Mouse (Mus musculus) spleen, adult 2 months (tissue): ENCODE results near the gene Slc22a7. TPM values are rescaled to one million over a fixed set of nuclear protein-coding genes. Genes with fewer than 3 reads are reported as not detected.

Experiments
- DNase-seq, 2 experiments: peaks; one replicate each; pipeline versions ENCODE4 v3.0.0 to v3.0.0-alpha.2; 2012 to 2021; ENCODE audit warnings: low spot score in 2 of 2, low read depth in 1 of 2
- H3K27ac ChIP-seq: fragments of 200-500 bp; 2 replicates; pipeline ENCODE4 v1.5.1; 2012; ENCODE audit warnings: low read length, inconsistent platforms; ENCODE audit not compliant: insufficient read depth
- H3K27me3 ChIP-seq: fragments of 200-500 bp; 2 replicates; pipeline ENCODE4 v1.6.1; 2012; ENCODE audit warnings: mild to moderate bottlenecking, moderate library complexity, low read length, inconsistent platforms; ENCODE audit not compliant: control insufficient read depth, insufficient read depth
- H3K36me3 ChIP-seq: fragments of 200-500 bp; 2 replicates; pipeline ENCODE4 v1.6.1; 2012; ENCODE audit warnings: mild to moderate bottlenecking, low read length, inconsistent platforms; ENCODE audit not compliant: control insufficient read depth, insufficient read depth
- H3K4me1 ChIP-seq: fragments of 200-500 bp; 2 replicates; pipeline ENCODE4 v1.6.1; 2011; ENCODE audit warnings: inconsistent platforms; ENCODE audit not compliant: control insufficient read depth, insufficient read depth, insufficient read length
- H3K4me3 ChIP-seq: fragments of 200-500 bp; 2 replicates; pipeline ENCODE4 v1.5.1; 2011; ENCODE audit warnings: mild to moderate bottlenecking, inconsistent platforms; ENCODE audit not compliant: insufficient read depth, insufficient read length; ENCODE audit errors: extremely low read depth
- CTCF ChIP-seq: fragments of 200-500 bp; IDR thresholded peaks from 2 replicates; pipeline ENCODE4 v1.5.1; 2011; ENCODE audit warnings: mild to moderate bottlenecking, inconsistent platforms; ENCODE audit not compliant: insufficient read depth, insufficient read length, insufficient replicate concordance; ENCODE audit errors: extremely low read depth
- POLR2A ChIP-seq: fragments of 200-500 bp; IDR thresholded peaks from 2 replicates; pipeline ENCODE4 v1.6.1; 2011; ENCODE audit warnings: low read depth, low read length, inconsistent platforms
- WGBS: fragments of 180-500 bp; shearing (Covaris S2); methylation state at CpG from one replicate; pipeline ENCODE4 v1.1.7; 2018; 5-methylcytosine and 5-hydroxymethylcytosine counted together
- polyA plus RNA-seq: library from polyadenylated mRNA; depleted of rRNA; stranded (reverse); fragments of >200 nt; gene quantifications from 2 replicates; pipeline ENCODE4 v1.2.3, GENCODE M21; 2012; rRNA removed

Slc22a7 gene
- 0.07 TPM in 1 of 2 replicates, not detected in the other for polyA plus RNA-seq

DNA sequence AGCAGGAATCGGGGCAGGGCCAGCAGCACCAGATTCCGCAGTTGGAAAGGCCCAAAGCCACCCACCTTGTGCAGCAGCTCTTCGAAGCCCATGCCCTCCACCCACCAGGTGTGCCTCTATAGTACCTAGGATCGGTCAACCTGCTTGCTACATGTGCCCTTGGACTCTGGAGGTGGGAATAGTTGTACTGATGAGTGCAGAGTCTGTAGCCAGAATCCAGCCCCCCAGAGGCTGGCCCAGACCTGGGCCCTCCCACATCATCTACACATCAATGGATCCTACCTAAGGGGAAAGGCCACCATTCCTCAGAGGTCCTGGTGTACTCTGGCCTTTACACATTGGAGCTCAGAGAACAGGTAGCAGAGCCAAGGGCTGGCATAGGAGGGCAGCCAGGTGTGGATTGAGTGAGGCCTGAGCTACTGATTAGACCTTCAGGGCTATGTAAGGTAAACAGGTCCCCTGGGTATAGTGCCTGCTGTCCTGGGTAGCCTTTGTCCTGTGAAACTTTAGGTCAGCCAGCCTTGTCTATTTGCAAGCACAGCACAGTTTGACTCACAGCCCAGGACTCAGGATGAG lies at the start of gene Slc22a7:
Slc22a7 (minus strand) TSS at position 160 of the 576 bp plus-strand sequence.
- Histone ChIP-seq H3K27ac (no peak within 1 kb of the TSS), H3K27me3 (peaks cover 4% of the 10 kb centered on the region), H3K36me3 (no peaks in the 10 kb centered on the region), H3K4me1 (no peaks in the 10 kb centered on the region), H3K4me3 (no peak within 1 kb of the TSS)
- 96% methylated on average over 4 of the region's 4 CpGs for WGBS
- no peak for TF ChIP-seq POLR2A
- no peak for TF ChIP-seq CTCF
- no peak for DNase-seq

GRCm38 (mm10) chr17:46487431-46487830 lies 49.2 kb upstream of the Slc22a7 start, which contains the start of gene Ttbk1:
Ttbk1 (minus strand) TSS chr17:46487675.
- WGBS = 2% methylated on average over 39 of the region's 49 CpGs
- TF ChIP-seq CTCF (no peak), POLR2A (no peak)
- Histone ChIP-seq H3K4me1 (peaks cover 5% of the 10 kb centered on the region), H3K27me3 (peaks cover 11% of the 10 kb centered on the region), H3K27ac (no peak within 1 kb of the TSS), H3K36me3 (no peaks in the 10 kb centered on the region), H3K4me3 (no peak within 1 kb of the TSS)
- DNase-seq = no peak

- Histone ChIP-seq H3K27ac (no peak overlapping the region), H3K4me1 (peaks cover 5% of the 10 kb centered on the region), H3K27me3 (peaks cover 11% of the 10 kb centered on the region), H3K36me3 (no peaks in the 10 kb centered on the region), H3K4me3 (no peak overlapping the region)
- DNase-seq = no peak
- 13% methylated on average over 17 of the region's 22 CpGs for WGBS
- TF ChIP-seq CTCF (no peak), POLR2A (no peak)
These were observed 48.7 kb upstream of the Slc22a7 start for GRCm38 (mm10) chr17:46486995-46487394.

GRCm38 (mm10) chr17:46484461-46484875 lies 46.2 kb upstream of the Slc22a7 start:
- Histone ChIP-seq H3K27me3 (peaks cover 11% of the 10 kb centered on the region), H3K4me3 (no peak overlapping the region), H3K4me1 (peaks cover 5% of the 10 kb centered on the region), H3K36me3 (no peaks in the 10 kb centered on the region), H3K27ac (no peak overlapping the region)
- WGBS = 7% methylated on average over 6 of the region's 6 CpGs
- TF ChIP-seq CTCF (no peak), POLR2A (no peak)
- peak; percentile 11 to 12 for DNase-seq

- H3K27ac ChIP-seq = no peak overlapping the region; the same call in 1 of the 2 replicates
- 2% methylated on average over 13 of the region's 13 CpGs for WGBS
- no peaks in the 10 kb centered on the region for H3K36me3 ChIP-seq
- peak; percentile 4 to 24 for DNase-seq
- H3K27me3 ChIP-seq = peaks cover 11% of the 10 kb centered on the region
- peaks cover 5% of the 10 kb centered on the region for H3K4me1 ChIP-seq
- TF ChIP-seq CTCF (no peak), POLR2A (no peak)
- H3K4me3 ChIP-seq = peak overlapping the region; percentile 51
These were observed 45.8 kb upstream of the Slc22a7 start for GRCm38 (mm10) chr17:46484021-46484431.

DNA sequence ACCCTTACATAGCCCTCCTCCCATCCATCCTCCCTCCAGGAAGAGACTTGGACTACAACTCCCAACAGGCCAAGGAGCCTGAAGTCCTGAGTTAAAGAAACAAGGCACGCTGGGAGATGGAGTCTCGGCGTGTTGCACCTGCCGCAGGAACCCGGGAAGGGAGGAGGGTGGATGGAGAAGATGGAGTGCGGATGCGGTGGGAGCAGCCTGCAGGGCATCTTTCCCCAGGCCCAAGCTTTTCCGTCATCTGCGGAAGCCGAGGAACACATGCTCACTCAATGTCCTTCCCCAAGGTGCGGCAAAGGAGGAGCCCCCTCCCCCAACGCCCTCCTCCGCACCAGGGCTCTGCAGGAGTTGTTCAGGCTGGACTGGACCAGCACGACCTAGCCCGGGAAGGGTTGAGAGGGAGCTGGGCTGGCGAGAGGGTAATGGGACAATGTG lies 45.3 kb upstream of the Slc22a7 start:
- 3% methylated on average over 16 of the region's 16 CpGs for WGBS

GRCm38 (mm10) chr17:46477286-46477685 lies 39.0 kb upstream of the Slc22a7 start:
- Histone ChIP-seq H3K27me3 (no peaks in the 10 kb centered on the region), H3K4me3 (no peak overlapping the region), H3K27ac (no peak overlapping the region), H3K4me1 (no peaks in the 10 kb centered on the region), H3K36me3 (no peaks in the 10 kb centered on the region)
- TF ChIP-seq POLR2A (no peak), CTCF (no peak)
- 91% methylated on average over 15 of the region's 15 CpGs for WGBS
- no peak for DNase-seq

More for the DNA sequence above, 45.3 kb upstream of the Slc22a7 start:
- DNase-seq = no peak
- peaks cover 5% of the 10 kb centered on the region for H3K4me1 ChIP-seq
- TF ChIP-seq CTCF = no peak
- H3K27me3 ChIP-seq = peaks cover 11% of the 10 kb centered on the region
- H3K36me3 ChIP-seq = no peaks in the 10 kb centered on the region
- no peak overlapping the region for H3K27ac ChIP-seq
- peak overlapping the region; percentile 51 for H3K4me3 ChIP-seq
